Comparison of ENCODE assay signal across 15 mouse cellular contexts in the genomic region with DNA sequence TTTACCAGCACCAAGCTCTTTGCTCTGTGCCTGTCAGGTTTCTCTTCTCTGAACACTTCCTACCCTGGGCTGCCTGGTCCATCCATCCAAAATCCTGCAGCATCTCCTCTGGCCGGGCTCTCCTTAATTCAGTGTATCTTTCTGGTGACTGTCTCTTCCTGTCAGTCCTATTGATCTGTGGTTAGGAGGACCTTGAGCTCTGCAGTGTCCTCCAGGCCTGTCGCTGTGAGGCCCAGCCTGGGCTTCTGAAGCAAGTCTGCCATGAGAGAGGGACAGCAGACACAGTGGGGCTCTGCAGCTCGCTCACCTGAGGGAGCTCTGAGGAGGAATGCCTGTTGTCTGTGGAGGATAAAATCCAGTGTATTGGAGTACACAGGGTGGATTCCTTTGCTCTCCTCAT. TPM values are rescaled to one million over a fixed set of nuclear protein-coding genes. Genes with fewer than 3 reads are reported as not detected.
DNase-seq lines count a peak whose midpoint lies in the region; ATAC-seq and TF ChIP-seq lines count a peak whose summit lies in the region.
"Had no signal": no experiment of that assay in that cellular context is flagged by ENCODE, and none has a peak within 500 bp of the region (broad histone marks: within the 10 kb centered on the region; RNA-seq: fewer than 3 reads in every experiment).

No protein-coding gene starts in this region.

- WGBS in heart, embryonic 11.5 days (ENCODE audit: insufficient replicate concordance): 88% methylated on average over 3 of the region's 3 CpGs
- WGBS in lung, embryonic 15.5 days: 88% methylated on average over 3 of the region's 3 CpGs
- WGBS in midbrain, embryonic 13.5 days: 96% methylated on average over 3 of the region's 3 CpGs

- no peak overlapping the region for H3K27ac ChIP-seq in heart, embryonic 11.5 days (ENCODE audit: low read depth, low read length)
- H3K27ac ChIP-seq in lung, embryonic 15.5 days: no peak overlapping the region
- no peak overlapping the region for H3K27ac ChIP-seq in embryonic fibroblast, embryonic 13.5 days (ENCODE audit: insufficient read depth, low read length)
- no peak overlapping the region for H3K27ac ChIP-seq in midbrain, embryonic 13.5 days
- H3K27ac ChIP-seq: forebrain, embryonic 15.5 days had no signal

- H3K9me3 ChIP-seq in heart, embryonic 11.5 days (replicated peaks; ENCODE audit: control insufficient read depth, low read length): no peaks in the 10 kb centered on the region
- no peaks in the 10 kb centered on the region for H3K9me3 ChIP-seq in lung, embryonic 15.5 days
- no peaks in the 10 kb centered on the region for H3K9me3 ChIP-seq in midbrain, embryonic 13.5 days
- H3K9me3 ChIP-seq: forebrain, embryonic 15.5 days had no signal

- H3K27me3 ChIP-seq in heart, embryonic 11.5 days (ENCODE audit: control insufficient read depth, insufficient read depth, low read length): no peaks in the 10 kb centered on the region
- no peaks in the 10 kb centered on the region for H3K27me3 ChIP-seq in lung, embryonic 15.5 days
- H3K27me3 ChIP-seq in midbrain, embryonic 13.5 days: 0 out of 2 replicates have a peak, but pooled peaks cover 4% of the 10 kb centered on the region
- H3K27me3 ChIP-seq: forebrain, embryonic 15.5 days had no signal

- H3K4me3 ChIP-seq in heart, embryonic 11.5 days (ENCODE audit: low read depth, low read length): no peak overlapping the region
- no peak overlapping the region for H3K4me3 ChIP-seq in lung, embryonic 15.5 days
- H3K4me3 ChIP-seq in embryonic fibroblast, embryonic 13.5 days (ENCODE audit: insufficient read depth, low read length): peak overlapping the region; percentile 94
- no peak overlapping the region for H3K4me3 ChIP-seq in midbrain, embryonic 13.5 days (replicated peaks)

- H3K36me3 ChIP-seq in heart, embryonic 11.5 days (ENCODE audit: control insufficient read depth, insufficient read depth, low read length): peaks cover 8% of the 10 kb centered on the region; the same call in 1 of the 2 replicates
- H3K36me3 ChIP-seq in lung, embryonic 15.5 days: peaks cover 11% of the 10 kb centered on the region; the same call in 1 of the 2 replicates
- peaks cover 10% of the 10 kb centered on the region for H3K36me3 ChIP-seq in midbrain, embryonic 13.5 days

- H3K4me2 ChIP-seq in heart, embryonic 11.5 days: no peak overlapping the region
- 0 out of 2 replicates have a peak overlapping the region, but pooled peaks have one; percentile 80 for H3K4me2 ChIP-seq in lung, embryonic 15.5 days
- H3K4me2 ChIP-seq in midbrain, embryonic 13.5 days (replicated peaks): peak overlapping the region; percentile 93; the same call in 1 of the 2 replicates

- H3K4me1 ChIP-seq in heart, embryonic 11.5 days (ENCODE audit: control insufficient read depth, insufficient read depth, low read length): peaks cover 6% of the 10 kb centered on the region; the same call in 1 of the 2 replicates
- H3K4me1 ChIP-seq in lung, embryonic 15.5 days: peaks cover 19% of the 10 kb centered on the region
- H3K4me1 ChIP-seq in embryonic fibroblast, embryonic 13.5 days (ENCODE audit: control insufficient read depth, insufficient read depth, low read length): peaks cover 14% of the 10 kb centered on the region; the same call in 1 of the 2 replicates
- H3K4me1 ChIP-seq in midbrain, embryonic 13.5 days (replicated peaks): peaks cover 24% of the 10 kb centered on the region

- no peak for ATAC-seq in heart, embryonic 11.5 days (replicated peaks; ENCODE audit: insufficient number of reproducible peaks, low FRiP score, low TSS enrichment)
- no peak for ATAC-seq in lung, embryonic 15.5 days (ENCODE audit: borderline replicate concordance, extremely low read depth, low FRiP score, low TSS enrichment)
- no peak for ATAC-seq in midbrain, embryonic 13.5 days
- ATAC-seq: forebrain, embryonic 15.5 days; lung, postnatal 0 days had no signal

- no peak for DNase-seq in heart, postnatal 4 days
- DNase-seq in lung, postnatal 25 days (ENCODE audit: low spot score): no peak
- no peak for DNase-seq in gastrocnemius, adult 8-10 months (ENCODE audit: low spot score in 2 of 2)
- no peak for DNase-seq in cerebellum, postnatal 36 days
- DNase-seq: B cell, adult 2 months; cerebellum, adult 9-10 months; gastrocnemius, postnatal 25 days; kidney, adult 11 months had no signal

- no peak for TF ChIP-seq CTCF in embryonic fibroblast, embryonic 13.5 days (IDR thresholded peaks at IDR 0.05; ENCODE audit: borderline replicate concordance, insufficient read depth, low read length)

- 0 out of 2 replicates have a peak overlapping the region, but pooled peaks have one; percentile 2 for H3K9ac ChIP-seq in heart, embryonic 11.5 days (ENCODE audit: low read depth, low read length)
- no peak overlapping the region for H3K9ac ChIP-seq in lung, embryonic 15.5 days
- H3K9ac ChIP-seq in midbrain, embryonic 13.5 days (replicated peaks): peak overlapping the region; percentile 25
- H3K9ac ChIP-seq: forebrain, embryonic 15.5 days had no signal

- no peak for TF ChIP-seq POLR2A in embryonic fibroblast, embryonic 13.5 days (IDR thresholded peaks at IDR 0.05; ENCODE audit: low read depth, low read length)

RNA-seq across cellular contexts. Expression of a gene that starts 1.9 kb away (rescaled TPM):
- 27.5 and 33.8 TPM in 2 replicates for polyA plus RNA-seq in heart, embryonic 11.5 days (2014; fragmentation: Nextera tagmentation; extraction: Ambion mirVana)
- total RNA-seq in heart, postnatal 4 days (2021): 10 to 100 TPM; 33.4 to 33.7 TPM
- 35.7 and 36.7 TPM in 2 replicates for polyA plus RNA-seq in lung, embryonic 15.5 days (2015; fragmentation: Nextera tagmentation; extraction: Ambion mirVana)
- 90.3 and 122 TPM in 2 replicates for polyA plus RNA-seq in embryonic fibroblast, embryonic 13.5 days (2011; ENCODE audit: insufficient read length, low read depth, missing spikeins)
- 47.0 and 49.9 TPM in 2 replicates for polyA plus RNA-seq in midbrain, embryonic 13.5 days (2015; fragmentation: Nextera tagmentation; extraction: Ambion mirVana)
- total RNA-seq in gastrocnemius, adult 8-10 months (2022): 10 to 100 TPM; 52.4 to 60.0 (median 54.1) TPM

RNA-seq across cellular contexts. Expression of a gene that starts 15.7 kb away (rescaled TPM):
- polyA plus RNA-seq in heart, embryonic 11.5 days (2014; fragmentation: Nextera tagmentation; extraction: Ambion mirVana): 0.54 and 1.2 TPM in 2 replicates
- 1 to 10 TPM; 3.1 to 6.4 TPM for total RNA-seq in heart, postnatal 4 days (2021)
- polyA plus RNA-seq in lung, embryonic 15.5 days (2015; fragmentation: Nextera tagmentation; extraction: Ambion mirVana): 9.4 and 13.9 TPM in 2 replicates
- polyA plus RNA-seq in embryonic fibroblast, embryonic 13.5 days (2011; ENCODE audit: insufficient read length, low read depth, missing spikeins): 7.3 and 9.9 TPM in 2 replicates
- polyA plus RNA-seq in midbrain, embryonic 13.5 days (2015; fragmentation: Nextera tagmentation; extraction: Ambion mirVana): 0.21 and 0.40 TPM in 2 replicates
- under 1 TPM; 0.56 to 0.83 (median 0.72) TPM for total RNA-seq in gastrocnemius, adult 8-10 months (2022)
- polyA plus RNA-seq: embryonic facial prominence, embryonic 11.5 days had no signal

RNA-seq across cellular contexts. Expression of a gene that starts 50.5 kb away (rescaled TPM):
- 12.1 and 12.5 TPM in 2 replicates for polyA plus RNA-seq in heart, embryonic 11.5 days (2014; fragmentation: Nextera tagmentation; extraction: Ambion mirVana)
- 1 to 10 TPM; 6.1 to 8.6 TPM for total RNA-seq in heart, postnatal 4 days (2021)
- polyA plus RNA-seq in lung, embryonic 15.5 days (2015; fragmentation: Nextera tagmentation; extraction: Ambion mirVana): 17.9 and 19.1 TPM in 2 replicates
- polyA plus RNA-seq in embryonic fibroblast, embryonic 13.5 days (2011; ENCODE audit: insufficient read length, low read depth, missing spikeins): 9.9 and 12.5 TPM in 2 replicates
- 17.7 and 18.1 TPM in 2 replicates for polyA plus RNA-seq in midbrain, embryonic 13.5 days (2015; fragmentation: Nextera tagmentation; extraction: Ambion mirVana)
- 10 to 100 TPM; 22.8 to 29.3 (median 23.3) TPM for total RNA-seq in gastrocnemius, adult 8-10 months (2022)
